Mouse (Mus musculus) embryonic stem cell, embryonic (primary cell): ENCODE measurements around the gene Gdf9.

Experiments
- CTCF ChIA-PET, 4 experiments: fragments of 300-600 bp in 2 of 4; fragments of 350-600 bp in 2 of 4; sonication (Branson Sonifier 250); formaldehyde crosslinking; loops; one replicate each; lab custom pipeline; 2022; ENCODE audit warnings: inconsistent platforms in 2 of 4; lab: Charles Lee
- POLR2A ChIA-PET, 4 experiments: fragments of 300-600 bp in 2 of 4; fragments of 350-600 bp in 2 of 4; sonication (Branson Sonifier 250); formaldehyde crosslinking; loops; one replicate each; lab custom pipeline; 2022; ENCODE audit warnings: antibody characterized with exemption in 4 of 4, inconsistent platforms in 1 of 4; lab: Charles Lee

Gene Gdf9

DNA sequence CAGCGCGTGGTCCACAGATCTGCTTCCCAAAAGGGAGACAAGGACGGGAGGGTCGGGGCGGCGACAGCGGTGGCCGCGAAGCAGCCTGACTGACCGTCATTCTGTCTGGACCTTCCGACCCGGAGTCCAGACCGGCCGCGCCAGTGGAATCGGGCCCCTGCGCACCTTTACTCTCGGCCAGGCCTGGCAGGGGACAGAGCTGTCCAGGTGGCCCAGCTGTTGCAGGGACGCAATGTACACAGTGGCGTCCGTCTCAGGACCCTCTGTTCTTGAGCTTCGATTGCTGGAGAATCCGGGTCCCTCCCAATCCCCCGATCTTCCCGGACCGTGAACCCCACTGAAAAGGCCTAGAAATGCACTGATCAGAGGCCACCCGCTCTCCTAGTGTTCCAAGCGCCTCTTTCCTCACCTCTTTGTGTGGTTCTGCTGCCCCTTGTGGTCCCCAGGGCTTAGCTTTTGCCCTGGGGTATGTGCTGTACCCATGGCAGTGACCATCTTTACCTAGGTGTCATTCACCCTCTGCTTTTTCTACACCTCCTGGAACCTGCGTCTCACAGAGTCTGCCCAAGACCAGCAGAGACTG, 26.6 kb downstream of the Gdf9 start:
- CTCF ChIA-PET = interaction anchor here (0.6 to 3.7 kb wide), 26 partner anchors 8 to 278 kb away, joined by 3 to 56 read pairs (median 4); partner anchors contain the start of genes Gm9837 (in 3 of the 4), Gdf9 (in 1 of the 4), Gm9945 (in 1 of the 4) and Sowaha (in 1 of the 4)
- POLR2A ChIA-PET = interaction anchor here in 3 of 4 experiments (0.6 to 3.5 kb wide), 18 partner anchors 8 to 1854 kb away, joined by 3 to 20 read pairs (median 4); partner anchors contain the start of genes Gdf9 (in 2 of the 3), Uqcrq (in 2 of the 3), Gm9837 (in 1 of the 3) and Gm9945 (in 1 of the 3)

DNA sequence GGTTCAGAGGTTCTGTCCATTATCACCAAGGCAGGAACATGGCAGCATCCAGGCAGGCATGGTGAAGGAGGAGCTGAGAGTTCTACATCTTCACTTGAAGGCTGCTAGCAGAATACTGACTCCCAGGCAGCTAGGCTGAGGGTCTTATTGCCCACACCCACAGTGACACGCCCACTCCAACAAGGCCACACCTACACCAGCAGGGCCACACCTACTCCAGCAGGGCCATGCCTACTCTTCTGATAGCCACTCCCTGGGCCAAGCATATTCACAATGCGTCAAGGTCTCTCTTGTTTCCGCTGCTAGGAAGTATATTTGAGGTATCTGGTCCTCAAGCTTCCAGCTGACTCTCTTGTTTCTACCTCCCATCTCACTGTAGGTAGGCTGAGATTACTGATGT, 28.2 kb downstream of the Gdf9 start:
- CTCF ChIA-PET = interaction anchor here in 2 of 4 experiments (0.6 to 1.1 kb wide), 2 partner anchors 12 to 23 kb away, joined by 4 to 14 read pairs; no protein-coding TSS in a partner anchor
- POLR2A ChIA-PET = interaction anchor here in 1 of 4 experiments (1.1 to 1.5 kb wide), 4 partner anchors 8 to 48 kb away, joined by 3 to 4 read pairs (median 3); partner anchors contain the start of genes Gdf9 and Uqcrq

DNA sequence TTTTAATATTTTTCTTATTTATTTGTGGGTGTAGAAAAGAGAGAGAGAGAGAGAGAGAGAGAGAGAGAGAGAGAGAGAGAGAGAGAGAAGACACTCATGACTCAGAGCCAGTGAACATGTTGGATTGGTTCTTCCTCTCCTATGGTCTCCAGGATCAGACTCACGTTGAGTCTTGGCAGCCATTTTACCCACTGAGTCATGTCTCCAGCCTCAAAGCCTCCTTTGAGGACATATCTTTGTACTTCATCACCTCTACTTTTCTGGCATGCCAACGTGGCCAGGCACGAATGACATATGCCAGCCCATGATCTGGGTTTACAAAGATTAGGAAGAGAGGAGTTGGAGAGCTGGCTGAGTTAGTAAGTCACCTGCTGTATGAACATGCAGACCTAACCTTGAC, 29.4 kb downstream of the Gdf9 start:
- CTCF ChIA-PET = interaction anchor here in 3 of 4 experiments (0.7 to 1.3 kb wide), 3 partner anchors 13 to 246 kb away, joined by 3 to 6 read pairs (median 3); partner anchors contain the start of genes Gm9945 (in 1 of the 3) and Sowaha (in 1 of the 3)
- POLR2A ChIA-PET = interaction anchor here in 2 of 4 experiments (0.8 to 1.5 kb wide), 3 partner anchors 9 to 200 kb away, joined by 3 read pairs; no protein-coding TSS in a partner anchor

DNA sequence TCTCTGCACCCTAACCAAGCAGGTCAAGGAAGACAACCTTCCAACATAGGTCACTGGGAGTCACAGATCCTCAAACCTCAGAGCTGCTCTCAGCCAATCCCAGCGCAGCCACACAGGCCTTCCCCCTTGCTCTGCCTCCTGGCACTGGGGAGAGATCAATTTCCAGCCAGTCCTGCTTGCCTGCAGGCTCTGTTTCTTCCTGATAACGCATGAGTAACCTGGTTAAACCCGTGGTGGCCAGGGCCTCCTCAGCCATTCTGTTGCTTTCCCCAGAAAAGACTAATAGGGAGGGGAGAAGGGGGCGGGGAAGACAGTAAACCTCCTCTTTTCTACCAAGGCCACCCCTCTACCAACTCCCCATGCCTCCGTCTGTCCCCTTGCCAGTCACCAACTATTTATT, 30.9 kb downstream of the Gdf9 start:
- ChIA-PET CTCF (interaction anchor here in 1 of 4 experiments (0.6 kb wide), 1 partner anchor 251 kb away, joined by 4 read pairs; no protein-coding TSS in a partner anchor), POLR2A (interaction anchor here in 1 of 4 experiments (0.5 kb wide), 1 partner anchor 26 kb away, joined by 5 read pairs; no protein-coding TSS in a partner anchor)

DNA sequence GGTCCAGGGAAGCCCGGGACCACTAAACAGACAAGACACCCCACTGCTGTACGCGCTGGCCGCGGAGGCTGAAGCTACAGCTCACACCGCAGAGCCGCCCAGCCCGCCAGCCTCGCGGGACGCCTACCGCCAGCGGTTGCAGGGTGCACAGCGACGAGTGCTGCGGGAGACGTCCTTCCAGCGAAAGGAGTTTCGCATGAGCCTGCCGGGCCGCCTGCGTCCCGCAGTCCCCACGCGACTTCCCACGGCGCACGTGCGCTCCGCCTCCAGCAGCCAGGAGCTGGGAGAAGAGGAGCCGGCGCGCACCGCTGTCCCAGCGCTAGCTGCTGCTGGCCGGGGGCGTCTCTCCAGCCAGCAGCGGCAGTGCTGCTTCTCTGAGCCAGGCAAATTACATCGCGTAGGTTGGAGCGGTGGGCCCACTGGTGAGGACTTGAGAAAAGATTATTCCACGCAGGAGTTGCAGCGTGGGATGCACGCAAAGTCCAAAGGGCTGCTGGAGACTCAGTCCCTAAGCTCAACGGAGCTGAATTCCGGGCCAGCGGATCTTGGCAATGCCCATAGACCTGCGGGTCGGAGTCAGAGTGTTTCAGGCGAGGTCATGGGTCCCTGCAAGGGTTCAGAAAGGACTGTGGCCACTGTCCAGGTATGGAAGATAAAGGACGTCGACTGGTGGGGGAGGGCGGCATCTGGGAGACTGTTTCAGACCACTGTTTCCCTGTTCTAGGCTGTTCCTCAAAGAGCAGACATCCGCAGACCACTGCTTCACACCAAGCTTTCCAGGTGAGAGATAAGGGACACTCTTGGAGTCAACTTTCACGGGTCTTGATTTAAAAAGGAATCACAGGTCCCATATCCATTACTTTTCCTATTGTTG, 33.0 kb downstream of the Gdf9 start:
- ChIA-PET CTCF (interaction anchor here in 3 of 4 experiments (0.5 to 2.0 kb wide), 16 partner anchors 9 to 273 kb away, joined by 3 to 8 read pairs (median 3); partner anchors contain the start of genes Gm9945 (in 1 of the 3) and Sowaha (in 1 of the 3)), POLR2A (interaction anchor here (0.6 to 3.0 kb wide), 22 partner anchors 7 to 428 kb away, joined by 3 to 20 read pairs (median 4); partner anchors contain the start of genes Gdf9 (in 3 of the 4), Uqcrq (in 2 of the 4), Gm10447 (in 1 of the 4) and Gm9945 (in 1 of the 4))

DNA sequence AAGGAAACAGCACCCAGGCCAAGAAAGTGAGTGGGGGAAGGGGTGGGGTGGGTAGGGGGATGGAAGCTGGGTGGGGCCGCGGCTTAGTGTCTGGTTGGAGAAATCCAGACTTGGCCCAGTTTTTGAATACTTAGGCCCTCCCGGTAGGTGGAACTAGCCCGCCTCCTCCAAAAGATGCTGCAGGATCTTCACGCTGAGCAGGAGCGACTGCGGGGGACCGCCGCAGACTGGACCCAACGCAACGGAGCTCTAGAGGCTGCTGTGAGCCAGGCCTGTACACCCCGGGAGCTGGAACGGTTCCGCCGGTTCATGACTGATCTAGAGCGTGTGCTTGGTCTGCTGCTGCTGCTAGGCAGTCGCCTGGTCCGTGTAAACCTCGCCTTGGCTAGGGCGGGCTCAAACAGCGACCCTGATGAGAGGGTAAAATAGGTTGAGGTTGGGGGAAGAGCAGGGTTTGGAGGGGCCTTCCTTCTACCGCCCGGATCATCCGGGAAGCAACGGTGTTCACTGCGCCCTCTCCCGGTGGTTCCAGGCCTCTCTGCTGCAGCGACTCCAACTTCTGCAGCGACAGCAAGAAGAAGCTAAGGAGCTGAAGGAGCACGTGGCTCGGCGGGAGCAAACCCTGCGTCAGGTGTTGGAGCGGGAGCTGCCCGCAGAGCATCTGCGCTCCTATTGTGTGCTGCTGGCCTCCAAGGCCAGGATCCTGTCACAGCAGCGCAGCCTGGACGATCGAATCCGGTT, 35.6 kb downstream of the Gdf9 start:
- POLR2A ChIA-PET = interaction anchor here (0.5 to 3.0 kb wide), 28 partner anchors 9 to 320 kb away, joined by 3 to 20 read pairs (median 4); partner anchors contain the start of genes Gm9945 (in 3 of the 4), Shroom1 (in 3 of the 4), Sowaha (in 3 of the 4) and Gdf9 (in 2 of the 4)
- CTCF ChIA-PET = interaction anchor here (0.5 to 2.9 kb wide), 91 partner anchors 9 to 646 kb away, joined by 3 to 56 read pairs (median 4); partner anchors contain the start of genes Gm10447 (in 4 of the 4), Shroom1 (in 4 of the 4), Gm9945 (in 3 of the 4) and Sowaha (in 3 of the 4)

DNA sequence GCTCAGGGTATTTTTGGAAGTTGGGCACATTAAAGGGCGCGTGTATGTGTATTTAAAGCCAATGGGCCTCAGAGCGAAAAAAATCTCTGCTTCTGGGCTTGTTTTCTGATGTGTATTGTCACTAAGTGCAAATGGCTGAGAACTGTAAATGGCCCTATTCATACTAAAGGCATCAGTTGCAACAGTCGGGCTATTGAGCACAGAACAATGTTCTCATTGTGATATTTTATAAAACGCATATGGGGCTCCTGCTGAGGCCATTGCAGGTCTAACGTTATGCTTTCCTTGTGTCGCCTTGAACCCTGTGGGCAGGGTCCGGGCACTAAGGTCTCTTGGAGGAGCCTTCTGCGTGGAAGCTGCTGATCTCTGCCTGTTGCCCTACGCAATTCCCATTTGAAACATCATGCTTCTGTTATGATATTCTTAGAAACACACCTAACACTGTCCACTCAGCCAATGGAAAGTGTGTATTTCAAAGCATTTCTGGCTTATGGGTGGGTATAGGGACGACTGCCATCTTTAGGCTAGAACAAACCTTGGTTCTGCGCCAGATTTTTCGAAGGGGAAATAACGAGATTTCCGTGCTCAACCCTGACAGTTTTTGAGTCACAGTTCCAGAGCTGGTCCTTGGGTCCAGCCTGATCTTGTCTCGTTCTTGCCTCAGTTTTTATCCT, 38.6 kb downstream of the Gdf9 start:
- POLR2A ChIA-PET = interaction anchor here in 2 of 4 experiments (0.6 to 1.7 kb wide), 12 partner anchors 9 to 266 kb away, joined by 3 to 11 read pairs (median 3); partner anchors contain the start of genes Gm9945 (in 2 of the 2), Gm10447 (in 1 of the 2), Rad50 (in 1 of the 2) and Shroom1 (in 1 of the 2)
- CTCF ChIA-PET = interaction anchor here (0.7 to 2.3 kb wide), 43 partner anchors 10 to 462 kb away, joined by 3 to 41 read pairs (median 4); partner anchors contain the start of genes Gm10447 (in 3 of the 4), Gm9945 (in 3 of the 4), Shroom1 (in 3 of the 4) and Sowaha (in 3 of the 4)

DNA sequence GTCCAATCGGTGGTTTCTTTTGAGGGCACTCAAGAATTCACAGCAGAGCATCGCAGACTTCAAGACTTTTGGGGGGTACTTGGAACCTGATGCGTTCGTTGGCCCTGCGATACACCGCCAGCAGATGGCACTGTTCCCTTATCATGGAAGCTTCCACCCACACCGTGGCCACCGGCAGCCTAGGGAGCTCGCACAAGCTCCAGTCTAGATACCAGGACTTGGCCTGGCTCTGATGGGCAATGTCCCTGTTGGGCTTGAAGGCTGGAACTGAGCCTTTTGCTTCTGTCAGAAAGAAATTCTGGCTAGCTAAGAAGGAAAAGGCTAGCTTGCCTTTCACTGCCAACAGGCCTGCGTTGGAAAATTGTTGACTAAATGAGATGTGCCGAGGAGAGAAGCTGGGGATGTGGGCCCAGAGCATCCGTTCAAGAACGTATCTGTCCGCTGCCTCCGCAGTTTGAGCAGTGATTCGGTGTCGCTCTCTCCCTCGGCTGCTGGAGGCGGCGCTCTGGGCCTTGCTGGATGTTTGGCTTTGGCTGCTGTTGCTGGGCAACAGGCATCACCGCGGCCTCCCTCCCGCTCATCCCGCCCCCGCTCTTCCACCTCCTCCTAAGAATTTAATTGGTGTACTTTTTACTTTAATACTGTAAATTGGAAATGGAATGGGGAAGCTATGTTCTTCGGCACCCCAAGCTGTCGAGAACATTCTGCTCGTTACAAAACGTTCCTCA, 39.3 kb downstream of the Gdf9 start, which contains the start of gene Gm9837:
Gene Gm9837 (minus strand): TSS at position 512 of the 728 bp plus-strand sequence.
- ChIA-PET CTCF (interaction anchor here (0.5 to 2.3 kb wide), 60 partner anchors 9 to 1783 kb away, joined by 3 to 41 read pairs (median 4); partner anchors contain the start of genes Gm10447 (in 3 of the 4), Gm9945 (in 3 of the 4), Shroom1 (in 3 of the 4) and Sowaha (in 3 of the 4)), POLR2A (interaction anchor here in 3 of 4 experiments (0.5 to 1.7 kb wide), 12 partner anchors 8 to 266 kb away, joined by 3 to 11 read pairs (median 3); partner anchors contain the start of genes Gm9945 (in 2 of the 3), Gm10447 (in 1 of the 3), Rad50 (in 1 of the 3) and Shroom1 (in 1 of the 3))

DNA sequence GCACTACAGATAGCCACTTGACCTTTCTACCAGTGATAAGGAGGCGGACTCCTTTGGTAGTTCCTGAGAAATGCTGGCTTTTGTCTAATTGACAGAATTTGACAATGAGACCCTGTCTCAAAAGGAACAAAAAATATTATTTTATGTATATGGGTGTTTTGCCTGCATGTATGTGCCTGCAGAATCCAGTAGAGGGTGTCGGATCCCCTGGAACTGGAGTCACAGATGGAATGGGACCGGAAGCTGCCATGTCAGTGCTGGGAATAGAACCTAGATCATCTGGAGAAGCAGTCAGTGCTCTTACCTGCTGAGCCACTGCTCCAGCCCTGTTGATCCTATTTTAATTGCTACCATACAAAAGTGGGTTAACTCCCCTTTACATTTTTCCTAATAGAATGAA, 41.9 kb downstream of the Gdf9 start:
- CTCF ChIA-PET = interaction anchor here (0.5 to 1.6 kb wide), 7 partner anchors 9 to 265 kb away, joined by 3 to 5 read pairs (median 3); no protein-coding TSS in a partner anchor

DNA sequence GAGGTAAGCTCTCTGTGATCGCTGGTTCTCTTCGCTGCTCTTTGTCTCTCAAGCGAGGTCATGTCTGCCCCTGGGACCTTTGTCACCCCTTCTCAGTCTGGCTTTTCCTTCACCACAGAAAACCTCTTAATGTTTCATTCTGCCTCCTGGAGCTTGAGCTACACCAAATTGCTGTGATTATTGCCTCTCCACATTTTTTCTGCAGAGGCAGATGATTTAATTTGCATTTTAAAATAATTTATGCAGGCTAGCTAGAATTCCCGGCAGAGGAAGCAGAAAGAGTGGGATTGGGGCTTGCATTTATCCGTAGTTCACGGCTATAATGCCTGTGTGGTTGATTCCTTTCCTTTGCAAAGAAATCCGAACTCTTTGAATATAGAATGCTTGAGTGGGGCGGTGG, 44.8 kb downstream of the Gdf9 start:
- POLR2A ChIA-PET = interaction anchor here in 2 of 4 experiments (0.6 to 1.6 kb wide), 4 partner anchors 9 to 1385 kb away, joined by 3 to 6 read pairs (median 4); partner anchors contain the start of genes Gm10447 (in 1 of the 2) and Shroom1 (in 1 of the 2)
- CTCF ChIA-PET = interaction anchor here (0.6 to 2.0 kb wide), 5 partner anchors 9 to 1251 kb away, joined by 3 to 5 read pairs (median 3); partner anchors contain the start of genes Gm10447 (in 1 of the 4) and Shroom1 (in 1 of the 4)

More for the DNA sequence above, 41.9 kb downstream of the Gdf9 start:
- POLR2A ChIA-PET = interaction anchor here in 1 of 4 experiments (1.9 kb wide), 1 partner anchor 14 kb away, joined by 4 read pairs; no protein-coding TSS in a partner anchor

DNA sequence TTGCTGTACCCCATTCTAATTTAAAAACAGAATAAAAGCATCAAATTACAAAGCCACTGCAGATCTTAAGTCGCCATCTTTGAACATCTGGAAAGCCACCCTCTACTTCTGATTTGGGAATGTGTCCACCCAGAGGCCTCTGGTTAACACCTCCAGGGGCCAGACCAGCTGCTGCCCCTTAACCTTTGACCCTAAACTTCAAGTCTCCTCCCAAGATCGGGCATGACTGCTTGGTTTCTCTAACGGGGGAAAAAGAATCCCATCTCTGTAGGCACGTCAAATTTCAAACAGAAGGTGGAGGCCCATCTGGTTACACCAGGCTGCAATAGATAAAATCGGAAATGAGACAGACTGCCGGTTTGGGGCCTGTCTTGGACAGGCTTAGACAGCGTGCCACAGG, 47.0 kb downstream of the Gdf9 start:
- ChIA-PET CTCF (interaction anchor here in 3 of 4 experiments (0.8 to 3.0 kb wide), 5 partner anchors 8 to 14 kb away, joined by 3 to 22 read pairs (median 4); partner anchors contain the start of gene Gm9837 (in 2 of the 3)), POLR2A (interaction anchor here in 2 of 4 experiments (1.1 to 1.9 kb wide), 5 partner anchors 8 to 46 kb away, joined by 4 to 8 read pairs (median 5); partner anchors contain the start of gene Gm9837 (in 2 of the 2))

DNA sequence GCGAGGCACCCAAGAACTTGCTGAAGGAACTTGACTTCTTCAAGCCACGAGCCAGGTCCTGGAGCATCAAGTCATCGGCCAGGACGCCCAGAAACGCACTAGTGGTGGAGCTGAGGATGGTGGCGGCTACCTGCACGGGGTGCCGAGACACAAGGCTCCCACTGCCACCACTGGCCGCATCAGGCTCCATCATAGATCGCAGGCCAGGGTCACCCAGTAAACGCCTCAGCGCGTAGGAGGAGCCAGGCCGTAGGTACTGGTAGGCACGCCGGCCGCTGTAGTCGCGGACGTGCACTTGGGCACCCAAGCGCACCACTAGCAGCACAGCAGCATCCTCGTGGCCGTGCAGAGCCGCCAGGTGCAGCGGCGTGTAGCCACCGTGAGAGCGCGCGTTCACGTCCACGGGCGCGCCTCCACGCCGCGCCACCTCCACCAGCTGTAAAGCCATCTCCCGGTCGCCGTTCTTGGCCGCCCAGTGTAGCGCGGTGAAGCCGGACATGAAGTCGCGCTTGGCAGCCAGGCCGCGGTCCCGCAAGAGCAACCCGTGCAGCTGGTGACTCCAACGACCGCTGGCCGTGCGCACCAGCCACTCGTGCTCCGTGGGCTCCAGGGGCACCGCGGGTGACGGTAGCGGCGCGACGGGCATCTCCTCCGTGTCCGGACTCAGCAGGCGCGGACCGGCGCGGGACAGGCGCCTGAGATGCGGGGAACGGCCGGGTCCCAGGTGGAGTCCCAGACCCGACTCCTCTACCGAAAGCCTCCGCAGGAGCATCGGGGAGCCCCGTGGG, 47.8 kb downstream of the Gdf9 start:
- CTCF ChIA-PET = interaction anchor here in 3 of 4 experiments (0.8 to 3.0 kb wide), 10 partner anchors 8 to 258 kb away, joined by 3 to 22 read pairs (median 6); partner anchors contain the start of gene Gm9837 (in 3 of the 3)
- POLR2A ChIA-PET = interaction anchor here in 3 of 4 experiments (0.5 to 2.4 kb wide), 18 partner anchors 9 to 986 kb away, joined by 3 to 12 read pairs (median 4); partner anchors contain the start of genes Gm9837 (in 2 of the 3), Shroom1 (in 2 of the 3), Gm10447 (in 1 of the 3) and Rad50 (in 1 of the 3)

DNA sequence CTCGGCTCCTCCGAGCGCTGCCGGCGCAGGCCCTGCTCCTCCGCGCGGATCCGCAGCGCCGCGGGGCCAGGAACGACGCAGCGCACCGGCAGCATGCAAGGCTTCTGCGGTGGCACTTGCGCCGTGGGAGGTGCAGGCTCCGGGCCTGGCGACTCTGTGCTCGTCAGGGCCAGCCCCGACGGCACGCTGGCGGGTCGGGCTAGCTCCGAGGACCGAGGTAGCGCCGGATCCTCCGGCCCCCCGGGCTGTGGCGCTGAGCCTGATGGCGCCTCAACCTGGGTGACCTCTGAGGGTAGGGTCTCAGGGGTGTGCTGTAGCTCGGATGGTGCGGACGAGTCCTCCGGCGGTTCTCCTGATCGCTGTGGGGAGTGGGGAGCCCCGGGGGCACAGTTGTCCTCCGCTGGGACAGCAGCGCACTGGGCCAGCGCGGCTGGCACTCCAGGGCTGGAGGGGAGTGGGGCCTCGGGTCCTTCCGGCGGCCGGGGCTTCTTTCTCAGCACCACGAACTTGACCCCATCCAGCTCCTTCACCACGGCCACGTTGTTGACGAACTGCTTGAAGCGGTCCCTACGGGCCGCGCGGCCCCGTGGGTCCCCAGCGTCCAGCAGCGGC, 48.5 kb downstream of the Gdf9 start:
- ChIA-PET CTCF (interaction anchor here (0.5 to 3.0 kb wide), 15 partner anchors 9 to 1753 kb away, joined by 3 to 22 read pairs (median 4); partner anchors contain the start of genes Gm9837 (in 3 of the 4), Gm10447 (in 1 of the 4) and Shroom1 (in 1 of the 4)), POLR2A (interaction anchor here (0.5 to 2.4 kb wide), 26 partner anchors 9 to 1690 kb away, joined by 3 to 12 read pairs (median 4); partner anchors contain the start of genes Shroom1 (in 2 of the 4), Gm10447 (in 1 of the 4), Gm9837 (in 1 of the 4) and Kif3a (in 1 of the 4))
